Comparison of ENCODE assay signal across 9 mouse cellular contexts in genomic region chr1:36813415-36813814, GRCm38 (mm10). TPM values are rescaled to one million over a fixed set of nuclear protein-coding genes. Genes with fewer than 3 reads are reported as not detected.
DNase-seq lines count a peak whose midpoint lies in the region; ATAC-seq lines count a peak whose summit lies in the region.
"Had no signal": no experiment of that assay in that cellular context is flagged by ENCODE, and none has a peak within 500 bp of the region (broad histone marks: within the 10 kb centered on the region; RNA-seq: fewer than 3 reads in every experiment).

No protein-coding gene starts in this region.

- peaks cover 12% of the 10 kb centered on the region; the same call in 1 of the 2 replicates for H3K36me3 ChIP-seq in stomach, embryonic 16.5 days (ENCODE audit: control insufficient read depth, insufficient read depth, low read length)
- peaks cover 80% of the 10 kb centered on the region for H3K36me3 ChIP-seq in kidney, embryonic 14.5 days (ENCODE audit: control insufficient read depth, insufficient read depth, low read length)

- H3K9ac ChIP-seq in stomach, embryonic 16.5 days (ENCODE audit: low read length), result no peak overlapping the region
- H3K9ac ChIP-seq in kidney, embryonic 14.5 days (ENCODE audit: low read depth, low read length), result no peak overlapping the region
- H3K9ac ChIP-seq: hindbrain, embryonic 15.5 days had no signal

- no peak overlapping the region for H3K4me2 ChIP-seq in stomach, embryonic 16.5 days (ENCODE audit: low read depth, low read length)
- H3K4me2 ChIP-seq in kidney, embryonic 14.5 days (replicated peaks; ENCODE audit: low read depth, low read length), result no peak overlapping the region
- H3K4me2 ChIP-seq: hindbrain, embryonic 15.5 days had no signal

- intact Hi-C loops in heart, postnatal 10 days (cut with DNase I), result no loop called here

- WGBS in stomach, embryonic 16.5 days, result 46% methylated on average over 7 of the region's 7 CpGs
- 93% methylated on average over 7 of the region's 7 CpGs for WGBS in kidney, embryonic 14.5 days

- ATAC-seq in stomach, embryonic 16.5 days (ENCODE audit: insufficient read depth, low FRiP score), result peak; percentile 69
- no peak for ATAC-seq in kidney, embryonic 14.5 days (ENCODE audit: low FRiP score, low TSS enrichment)

- no peak overlapping the region for H3K4me3 ChIP-seq in stomach, embryonic 16.5 days (replicated peaks; ENCODE audit: low read length)
- no peak overlapping the region for H3K4me3 ChIP-seq in kidney, embryonic 14.5 days (ENCODE audit: low read length)
- H3K4me3 ChIP-seq: hindbrain, embryonic 15.5 days had no signal

- no peaks in the 10 kb centered on the region for H3K9me3 ChIP-seq in stomach, embryonic 16.5 days (replicated peaks; ENCODE audit: control insufficient read depth, low read length)
- H3K9me3 ChIP-seq in kidney, embryonic 14.5 days (ENCODE audit: control insufficient read depth, low read length), result no peaks in the 10 kb centered on the region
- H3K9me3 ChIP-seq: G1E; hindbrain, embryonic 15.5 days had no signal

- DNase-seq in layer of hippocampus, adult 11-12 months (ENCODE audit: low spot score), result peak; percentile 73
- no peak for DNase-seq in layer of hippocampus, postnatal 25 days (ENCODE audit: extremely low spot score in 1 of 2, low spot score in 1 of 2)
- peak; percentile 21 to 31 for DNase-seq in heart, postnatal 10 days
- DNase-seq in left cerebral cortex, adult 9 months (ENCODE audit: low spot score in 2 of 2), result peak; percentile 58 to 80
- DNase-seq in adrenal gland, postnatal 25 days, result no peak

- peaks cover 3% of the 10 kb centered on the region; the same call in 1 of the 2 replicates for H3K4me1 ChIP-seq in stomach, embryonic 16.5 days (ENCODE audit: control insufficient read depth, insufficient read depth, low read length)
- H3K4me1 ChIP-seq in kidney, embryonic 14.5 days (ENCODE audit: control insufficient read depth, insufficient read depth, low read length), result no peaks in the 10 kb centered on the region
- H3K4me1 ChIP-seq: hindbrain, embryonic 15.5 days had no signal

- H3K27me3 ChIP-seq in stomach, embryonic 16.5 days (ENCODE audit: control insufficient read depth, insufficient read depth, low read length), result no peaks in the 10 kb centered on the region
- H3K27me3 ChIP-seq in kidney, embryonic 14.5 days (ENCODE audit: control insufficient read depth, insufficient read depth, low read length), result no peaks in the 10 kb centered on the region
- H3K27me3 ChIP-seq: hindbrain, embryonic 15.5 days had no signal

- H3K27ac ChIP-seq in stomach, embryonic 16.5 days (ENCODE audit: low read length), result no peak overlapping the region
- H3K27ac ChIP-seq in kidney, embryonic 14.5 days (ENCODE audit: low read depth, low read length), result no peak overlapping the region
- H3K27ac ChIP-seq: hindbrain, embryonic 15.5 days had no signal

RNA-seq across cellular contexts. Expression of gene Zap70, which starts 51.8 kb away (rescaled TPM):
- 1 to 10 TPM; 3.2 to 3.4 TPM for total RNA-seq in layer of hippocampus, postnatal 25 days (2021)
- total RNA-seq in heart, postnatal 10 days (2021), result under 1 TPM; 0.27 to 0.57 TPM
- polyA plus RNA-seq in stomach, embryonic 16.5 days (2015; fragmentation: Nextera tagmentation; extraction: Ambion mirVana), result 0.49 and 0.56 TPM in 2 replicates
- total RNA-seq in adrenal gland, postnatal 25 days (2021), result 0.58 and 1.5 TPM in 2 replicates
- 0.18 and 0.46 TPM in 2 replicates for polyA plus RNA-seq in kidney, embryonic 14.5 days (2014; fragmentation: Nextera tagmentation; extraction: Ambion mirVana)
- total RNA-seq: G1E had no signal

Comparison
In these comparisons a context has a peak if more than half of its experiments do, and no peak if none do; other contexts are left out.
1. DNase-seq: peak in layer of hippocampus, adult 11-12 months (single experiment), heart, postnatal 10 days (2 of 2) and left cerebral cortex, adult 9 months (2 of 2); none in layer of hippocampus, postnatal 25 days (0 of 2) and adrenal gland, postnatal 25 days (single experiment).